Mouse (Mus musculus): ENCODE data around the gene Igdcc3.

Igdcc3 gene

DNA sequence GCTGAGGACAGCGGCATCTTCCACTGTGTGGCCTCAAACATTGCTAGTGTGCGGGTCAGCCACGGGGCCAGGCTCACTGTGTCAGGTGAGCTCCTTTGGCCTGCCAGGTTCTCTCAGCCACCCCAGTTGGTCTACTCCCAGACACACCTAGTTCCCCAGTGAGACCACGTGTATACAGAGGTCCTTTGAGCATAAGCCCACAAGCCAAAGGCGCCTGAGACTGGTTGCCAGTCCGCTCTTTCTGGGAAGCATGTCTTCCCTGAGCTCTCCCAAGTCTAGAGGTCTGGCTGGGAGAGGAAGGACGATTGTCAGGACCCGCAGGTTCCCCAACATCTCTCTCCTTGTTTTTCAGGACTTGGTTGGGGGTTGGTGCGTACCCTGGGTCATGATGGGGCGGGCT lies 36.9 kb downstream of the Igdcc3 start:
- no peak for DNase-seq

DNA sequence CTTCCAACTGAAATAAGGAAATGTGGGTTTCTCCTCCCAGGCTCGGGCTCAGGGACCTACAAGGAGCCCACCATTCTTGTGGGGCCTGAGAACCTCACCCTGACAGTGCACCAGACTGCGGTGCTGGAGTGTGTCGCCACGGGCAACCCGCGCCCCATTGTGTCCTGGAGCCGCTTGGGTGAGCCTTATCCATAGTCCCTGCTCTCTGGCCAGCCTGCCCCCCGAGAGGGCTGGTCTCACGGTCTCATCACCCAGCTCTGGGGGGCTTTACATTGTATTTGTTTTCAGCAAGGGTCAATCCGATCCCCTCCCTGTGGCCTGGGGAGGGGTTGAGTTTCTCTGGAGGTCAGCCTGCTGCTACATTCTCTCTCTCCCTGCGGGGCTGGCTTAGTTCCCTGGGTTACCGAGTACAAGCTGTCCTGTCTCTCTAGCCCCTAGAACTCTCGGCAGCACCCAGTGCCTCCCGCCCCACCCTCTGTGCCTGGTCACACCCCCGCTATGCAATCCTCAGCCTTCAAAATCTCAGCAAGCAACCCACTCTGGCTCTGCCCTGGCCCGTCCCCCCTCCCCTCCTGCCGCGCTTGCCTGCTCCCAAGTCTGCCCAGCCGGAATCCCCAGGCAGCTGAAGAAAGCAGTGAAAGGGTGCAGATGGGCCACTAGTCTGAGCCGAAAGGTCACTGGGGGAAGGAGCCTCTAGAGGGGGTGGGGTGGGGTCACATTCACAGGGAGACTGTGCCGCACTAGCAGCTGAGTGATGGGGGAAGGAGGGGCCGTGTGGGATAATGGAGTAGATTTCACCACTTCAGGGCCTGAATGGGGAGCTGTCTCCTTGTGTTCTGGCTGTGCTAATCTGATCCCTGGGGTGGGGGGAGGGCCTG lies 37.6 kb downstream of the Igdcc3 start:
- peak; percentile 58 to 64 for DNase-seq

DNA sequence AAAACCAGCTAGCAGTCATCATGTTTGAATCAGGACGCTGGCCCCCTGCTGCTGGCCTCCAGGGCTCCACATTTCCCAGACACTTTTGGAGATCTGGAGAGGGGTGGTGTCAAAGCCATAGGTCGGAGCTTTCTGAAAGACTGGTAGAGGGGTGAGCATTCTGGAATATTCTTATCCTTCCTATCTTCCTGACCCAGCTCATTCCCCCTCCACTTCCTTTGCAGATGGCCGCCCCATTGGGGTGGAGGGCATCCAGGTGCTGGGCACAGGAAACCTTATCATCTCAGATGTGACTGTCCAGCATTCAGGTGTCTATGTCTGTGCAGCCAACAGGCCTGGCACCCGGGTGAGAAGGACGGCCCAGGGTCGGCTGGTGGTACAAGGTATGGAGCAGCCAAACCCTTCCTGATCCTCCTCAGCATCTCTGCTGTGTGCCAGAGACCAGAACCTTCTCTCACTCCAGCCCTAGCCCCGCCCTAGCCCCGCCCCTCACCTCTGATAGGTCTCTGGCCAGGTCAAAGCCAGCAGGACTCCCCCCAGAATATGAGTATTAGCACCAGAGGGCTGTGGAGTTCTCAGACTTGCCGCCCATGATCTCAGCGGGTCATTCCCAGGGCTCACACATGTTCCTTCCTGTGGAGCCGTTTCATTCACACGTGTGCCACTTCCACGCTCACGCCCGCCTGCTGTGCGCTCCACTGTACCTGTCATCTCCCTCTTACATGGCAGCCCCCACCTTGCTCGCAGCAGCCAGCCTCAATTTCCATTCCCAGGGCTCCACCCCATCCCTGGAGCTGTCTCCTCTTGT lies 39.0 kb downstream of the Igdcc3 start:
- no peak for DNase-seq

GRCm38 (mm10) chr9:65188599-65188998 lies 47.6 kb downstream of the Igdcc3 start:
- DNase-seq = peak; percentile 90 to 91

DNA sequence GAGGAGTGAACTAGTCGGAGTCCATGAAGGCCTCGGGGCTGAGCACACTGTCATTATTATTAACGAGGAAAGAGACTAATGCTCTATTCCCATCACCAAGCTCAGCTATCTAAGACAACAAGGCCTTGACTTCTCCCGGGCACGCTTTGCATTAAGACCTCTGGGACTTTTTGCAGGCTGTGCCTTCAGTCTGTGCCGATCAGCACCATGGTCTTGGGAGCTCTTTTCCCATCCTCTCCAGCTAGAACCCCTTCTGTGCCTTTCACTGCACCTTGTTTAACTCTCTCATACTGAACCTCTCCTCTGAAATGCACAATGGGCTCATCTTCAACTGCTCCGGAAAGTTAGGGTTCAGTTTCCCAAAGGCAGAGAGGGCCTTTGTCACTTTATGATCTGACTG lies 49.3 kb downstream of the Igdcc3 start:
- DNase-seq = no peak

GRCm38 (mm10) chr9:65191389-65191754 lies 50.4 kb downstream of the Igdcc3 start:
- DNase-seq = no peak

- DNase-seq = no peak
Measured at GRCm38 (mm10) chr9:65191755-65192469, 50.9 kb downstream of the Igdcc3 start.

GRCm38 (mm10) chr9:65193214-65193613 lies 52.2 kb downstream of the Igdcc3 start:
- no peak for DNase-seq

- no peak for DNase-seq
Measured at GRCm38 (mm10) chr9:65195053-65195452, 54.1 kb downstream of the Igdcc3 start, which contains the start of gene Parp16. Parp16 (plus strand) TSS chr9:65195353.

GRCm38 (mm10) chr9:65195621-65195981 lies 54.6 kb downstream of the Igdcc3 start:
- peak; percentile 46 to 51 for DNase-seq

DNA sequence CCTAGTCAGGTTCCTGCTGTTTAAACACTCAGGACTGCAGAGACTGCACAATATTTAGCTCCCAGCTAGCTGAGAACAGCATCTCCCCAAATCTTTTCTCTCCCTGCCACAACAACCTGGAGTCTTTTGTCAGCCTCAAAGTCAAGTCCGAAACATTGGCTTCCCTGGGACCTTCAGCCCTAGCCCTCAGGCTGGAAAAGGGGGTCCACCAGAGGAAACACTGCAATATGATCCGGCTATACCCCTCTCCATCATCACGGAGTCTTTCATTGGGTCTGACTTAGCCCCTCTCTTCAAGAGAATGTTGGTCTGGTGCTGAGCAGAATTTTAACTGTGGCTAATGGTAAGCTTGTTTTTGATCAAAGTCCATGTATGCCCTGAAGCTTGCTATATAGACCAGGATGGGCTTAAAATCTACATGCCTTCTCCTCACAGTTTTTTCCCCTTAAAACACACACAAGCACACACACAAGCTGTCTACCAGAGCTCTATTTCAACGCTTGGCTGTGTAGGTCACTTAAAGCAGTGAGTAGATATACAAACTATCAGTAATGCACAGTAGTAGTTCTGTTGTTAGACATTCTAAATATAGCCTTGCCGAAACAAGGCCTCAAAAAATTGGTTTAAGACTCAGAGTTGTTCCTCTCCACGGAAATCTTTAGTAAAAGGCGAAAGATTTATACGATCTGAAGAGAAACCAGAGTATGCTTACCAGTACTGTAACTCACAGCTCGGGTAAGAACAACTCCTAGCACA lies 55.2 kb downstream of the Igdcc3 start:
- peak in 1 of 2 experiments; percentile 40 for DNase-seq

DNA sequence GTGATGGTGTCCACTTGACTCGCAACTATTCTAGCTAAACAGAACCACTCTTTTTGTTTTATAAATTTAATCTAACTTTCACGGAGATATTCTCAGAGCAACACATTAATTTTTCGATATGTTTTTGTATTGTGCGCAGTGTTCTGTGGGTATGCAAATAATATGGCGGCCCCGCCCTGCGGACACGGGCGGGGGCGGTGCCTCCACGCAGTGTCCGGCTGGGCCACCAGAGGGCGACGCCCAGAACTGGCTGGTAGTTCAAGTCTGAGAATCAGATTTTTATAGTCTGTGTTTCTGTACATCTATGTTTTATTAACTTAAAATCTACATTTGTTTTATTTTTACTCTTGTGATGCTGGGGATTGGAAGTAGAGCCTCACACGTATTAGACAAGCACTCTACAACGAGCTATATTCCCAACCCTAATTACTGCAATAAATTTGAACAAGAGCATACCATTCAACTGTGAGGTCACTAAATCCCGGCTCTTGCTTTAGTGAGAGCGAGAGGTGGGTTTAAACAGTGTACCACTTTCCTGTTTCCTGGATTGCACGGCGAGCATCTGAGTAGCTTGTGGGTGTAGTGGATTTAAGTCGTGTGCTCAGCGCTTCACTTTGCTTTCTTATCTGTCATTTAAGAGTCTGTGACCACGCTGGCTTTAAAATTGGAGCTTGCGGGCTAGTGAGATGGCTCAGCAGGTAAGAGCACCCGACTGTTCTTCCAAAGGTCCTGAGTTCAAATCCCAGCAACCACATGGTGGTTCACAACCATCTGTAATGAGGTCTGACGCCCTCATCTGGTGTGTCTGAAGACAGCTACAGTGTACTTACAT lies 56.0 kb downstream of the Igdcc3 start:
- DNase-seq = peak; percentile 98 to 99

DNA sequence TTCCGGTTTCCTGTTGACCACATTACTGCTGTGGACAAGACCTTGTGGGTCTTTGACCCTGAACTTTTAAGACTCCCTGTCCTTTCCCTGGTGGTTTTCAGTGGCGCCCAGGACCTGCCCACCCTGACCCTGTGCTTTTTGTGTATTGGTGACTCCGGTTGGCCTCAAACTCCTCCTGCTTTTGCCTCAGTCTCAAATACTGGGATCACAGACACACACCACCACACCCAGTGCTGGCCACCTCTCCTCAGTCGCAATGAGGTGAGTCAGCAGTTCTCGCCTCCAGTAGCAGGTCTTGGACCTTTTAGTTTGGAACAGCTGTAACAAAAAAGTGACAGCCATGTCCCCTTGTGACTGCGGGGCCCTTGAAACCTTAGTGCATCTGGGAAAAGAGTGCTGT lies 56.8 kb downstream of the Igdcc3 start:
- no peak for DNase-seq

- no peak for DNase-seq
Measured at GRCm38 (mm10) chr9:65199723-65200122, 58.7 kb downstream of the Igdcc3 start.

DNA sequence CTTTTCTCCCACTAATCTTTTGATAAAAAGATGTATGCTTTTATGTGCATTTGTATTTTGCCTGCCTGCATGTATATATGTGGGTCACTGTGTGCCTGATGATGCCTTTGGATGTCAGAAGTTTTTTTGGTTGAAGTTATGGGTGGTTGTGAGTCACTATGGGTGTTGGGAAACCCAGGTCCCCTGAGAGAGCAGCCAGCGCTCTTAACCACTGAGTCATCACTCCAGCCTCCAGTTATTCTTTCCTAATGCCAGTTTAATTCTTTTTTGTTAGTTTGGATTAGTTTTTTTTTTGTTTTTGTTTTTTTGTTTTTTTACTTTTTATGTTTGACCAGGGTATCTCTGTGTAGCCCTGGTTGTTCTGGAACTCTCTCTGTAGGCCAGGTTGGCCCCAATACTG lies 59.6 kb downstream of the Igdcc3 start:
- DNase-seq = no peak

DNA sequence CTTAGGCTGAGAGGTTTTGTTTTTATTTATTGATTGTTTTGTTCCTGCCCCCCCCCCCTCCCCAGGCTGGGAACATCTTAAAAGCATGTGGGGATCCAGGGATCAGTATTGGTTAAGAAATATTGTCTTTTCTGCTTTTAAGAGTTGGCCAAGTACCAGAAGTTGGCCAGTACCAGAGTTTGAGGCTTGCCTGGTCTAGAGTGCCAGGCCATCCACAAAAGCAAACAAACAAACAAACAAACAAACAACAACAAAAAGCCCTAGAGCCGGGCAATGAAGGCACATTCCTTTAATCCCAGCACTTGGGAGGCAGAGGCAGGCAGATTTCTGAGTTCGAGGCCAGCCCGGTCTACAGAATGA lies 60.0 kb downstream of the Igdcc3 start:
- no peak for DNase-seq

- DNase-seq = peak; percentile 95 to 98
Measured at GRCm38 (mm10) chr9:65201381-65202164, 60.6 kb downstream of the Igdcc3 start.

DNA sequence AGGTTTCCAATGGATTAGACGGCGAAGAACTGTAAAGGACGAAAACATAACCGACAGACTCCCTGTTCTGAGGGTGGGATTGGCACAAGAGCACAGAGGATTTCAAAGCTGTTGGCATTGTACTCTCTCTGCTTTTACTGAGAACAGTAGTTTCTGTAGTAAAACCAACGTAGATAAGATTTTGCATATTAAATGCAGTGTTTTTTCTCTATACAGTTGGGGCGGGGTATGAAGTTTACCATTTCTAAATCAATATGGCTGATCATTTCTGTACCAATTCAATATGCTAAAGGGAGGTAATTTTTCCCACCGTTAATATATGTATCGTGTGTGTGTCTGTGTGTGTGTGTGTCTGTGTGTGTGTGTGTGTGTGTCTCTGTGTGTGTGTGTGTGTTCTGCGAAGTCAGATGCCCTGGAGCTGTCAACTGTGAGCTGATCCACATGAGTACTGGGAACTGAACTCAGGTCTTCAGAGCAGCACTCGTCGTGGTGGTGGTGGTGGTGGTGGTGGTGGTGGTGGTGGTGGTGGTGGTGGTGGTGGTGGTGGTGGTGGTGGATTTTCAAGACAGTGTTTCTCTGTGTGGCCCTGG lies 61.3 kb downstream of the Igdcc3 start:
- no peak for DNase-seq

DNA sequence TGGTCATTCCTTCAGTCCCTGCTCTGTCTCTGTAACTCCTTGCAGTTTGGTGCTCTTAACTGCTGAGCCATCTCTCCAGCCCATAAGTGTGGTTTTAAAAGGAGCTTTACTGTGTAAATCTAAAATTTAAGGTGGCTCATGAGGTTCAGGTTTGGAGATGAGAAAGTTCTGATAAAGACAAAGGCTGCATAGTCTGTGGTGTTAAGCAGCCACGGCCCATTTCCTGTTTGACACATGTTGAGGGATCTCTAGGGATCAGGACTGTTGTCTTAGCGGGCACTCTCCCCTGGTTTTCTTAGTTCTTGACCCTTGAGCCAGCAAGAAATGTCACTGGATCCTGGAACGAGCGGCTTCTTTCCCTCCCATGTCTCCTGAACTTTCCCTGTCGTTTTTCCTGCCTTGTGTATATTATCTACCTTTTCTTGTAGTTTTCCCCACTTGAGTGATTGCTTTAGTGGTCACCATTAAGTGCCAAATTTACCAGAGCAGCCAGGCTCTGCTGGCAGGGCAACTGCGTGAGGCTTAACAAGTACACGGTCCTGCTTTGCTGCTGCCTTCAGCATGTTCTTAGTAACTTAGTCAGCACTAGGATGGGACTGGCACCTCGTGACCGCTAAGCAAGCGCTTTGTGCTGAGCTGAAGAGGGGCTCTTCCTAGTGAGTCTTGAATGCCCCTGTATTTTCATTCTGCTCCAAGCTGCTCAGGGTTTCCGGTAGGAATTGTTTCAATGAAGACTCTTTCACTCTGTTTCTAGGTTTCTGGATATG lies 64.2 kb downstream of the Igdcc3 start:
- DNase-seq = no peak
